Mouse (Mus musculus) liver, postnatal 0 days (tissue): Measurements from ENCODE around the gene Olfr1230. TPM values are rescaled to one million over a fixed set of nuclear protein-coding genes. Genes with fewer than 3 reads are reported as not detected.

ENCODE experiments used
- ATAC-seq: fragments of 200-750 bp; cut with Nextera tagmentation; 2 replicates; pipeline ENCODE4 v1.8.0; 2017; ENCODE audit warnings: mild to moderate bottlenecking, moderate library complexity
- DNase-seq: peaks from one replicate; pipeline ENCODE4 v3.0.0-alpha.2; 2016
- H3K27ac ChIP-seq: fragments of 300-500 bp; sonication (generic); 2 replicates; pipeline ENCODE4 v1.5.1; 2014; ENCODE audit warnings: antibody characterized with exemption, moderate library complexity, mild to moderate bottlenecking, low read depth
- H3K27me3 ChIP-seq: fragments of 300-500 bp; sonication (generic); 2 replicates; pipeline ENCODE4 v1.6.1; 2014; ENCODE audit warnings: low read length, control low read depth, mixed read lengths; ENCODE audit not compliant: insufficient read depth
- H3K36me3 ChIP-seq: fragments of 300-500 bp; sonication (generic); replicated peaks from 2 replicates; pipeline ENCODE4 v1.6.1; 2014; ENCODE audit warnings: mild to moderate bottlenecking, control low read depth, low read length, moderate library complexity, mixed read lengths; ENCODE audit not compliant: insufficient read depth
- H3K4me1 ChIP-seq: fragments of 300-500 bp; sonication (generic); 2 replicates; pipeline ENCODE4 v1.6.1; 2014; ENCODE audit warnings: antibody characterized with exemption, mild to moderate bottlenecking, control low read depth; ENCODE audit not compliant: insufficient read depth
- H3K4me2 ChIP-seq: fragments of 300-500 bp; sonication (generic); 2 replicates; pipeline ENCODE4 v1.6.1; 2014; ENCODE audit warnings: low read depth, mild to moderate bottlenecking, low read length, moderate library complexity, mixed read lengths
- H3K4me3 ChIP-seq: fragments of 300-500 bp; sonication (generic); 2 replicates; pipeline ENCODE4 v1.5.1; 2014; ENCODE audit warnings: low read depth, low read length
- H3K9ac ChIP-seq: fragments of 300-500 bp; sonication (generic); replicated peaks from 2 replicates; pipeline ENCODE4 v1.6.1; 2014; ENCODE audit warnings: mild to moderate bottlenecking, moderate library complexity
- H3K9me3 ChIP-seq: fragments of 300-500 bp; sonication (generic); 2 replicates; pipeline ENCODE4 v1.6.1; 2016; ENCODE audit warnings: mild to moderate bottlenecking, control low read depth, low read length, mixed read lengths
- CTCF ChIP-seq: sonication (generic); IDR thresholded peaks from 2 replicates; pipeline ENCODE4 v1.5.1; 2016; ENCODE audit warnings: antibody characterized with exemption, low read depth
- EP300 ChIP-seq: IDR thresholded peaks from 2 replicates; pipeline ENCODE4 v1.6.1; 2016; ENCODE audit warnings: antibody characterized with exemption, low read depth, mild to moderate bottlenecking
- WGBS: fragments of 180-500 bp; shearing (Covaris S2); extraction: QIAGEN DNeasy Blood & Tissue Kit; methylation state at CpG from one replicate; pipeline ENCODE4 v1.1.7; 2014; ENCODE audit not compliant: insufficient replicate concordance; 5-methylcytosine and 5-hydroxymethylcytosine counted together
- polyA plus RNA-seq: library from polyadenylated mRNA; unstranded; fragments of >200 nt; fragmentation: Nextera tagmentation; extraction: Ambion mirVana; gene quantifications from 2 replicates; pipeline ENCODE4 v1.2.1, GENCODE M21; 2015

Gene Olfr1230
- polyA plus RNA-seq = not detected in 2 replicates

- Histone ChIP-seq H3K27ac (no peak within 1 kb of the TSS), H3K9ac (no peak within 1 kb of the TSS), H3K9me3 (no peaks in the 10 kb centered on the region), H3K4me2 (no peak within 1 kb of the TSS), H3K4me1 (no peaks in the 10 kb centered on the region), H3K27me3 (no peaks in the 10 kb centered on the region), H3K4me3 (no peak within 1 kb of the TSS), H3K36me3 (no peaks in the 10 kb centered on the region)
- 78% methylated on average over 1 of the region's 1 CpGs for WGBS
- ATAC-seq = no peak
- DNase-seq = no peak
- TF ChIP-seq CTCF = no peak
- no peak for TF ChIP-seq EP300
Measured at GRCm38 (mm10) chr2:89297168-89297567, at the start of gene Olfr1230. TSS of gene Olfr1230 (minus strand) at chr2:89297268.

DNA sequence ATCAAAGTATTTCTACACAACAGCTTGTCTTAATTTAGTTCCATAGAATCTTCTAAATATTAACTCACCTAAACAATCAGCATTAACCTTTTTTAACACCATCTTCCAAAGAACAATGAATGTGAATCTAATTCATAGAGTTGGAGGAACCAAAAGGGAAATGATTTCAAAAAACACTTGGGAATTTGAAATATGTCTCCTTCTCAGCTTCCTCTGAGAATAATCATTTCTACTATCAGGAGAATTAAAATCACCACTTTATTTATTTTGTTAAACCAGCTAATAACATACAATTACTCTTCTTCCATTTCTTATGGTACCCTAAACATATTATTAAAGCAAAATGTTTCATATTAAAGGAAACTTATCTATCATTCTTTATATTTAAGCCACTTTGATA, 45.2 kb upstream of the Olfr1230 start, which contains the start of gene Olfr1233:
Gene Olfr1233 (minus strand): TSS at position 101 of the 400 bp plus-strand sequence.
- H3K4me2 ChIP-seq = no peak within 1 kb of the TSS
- H3K27ac ChIP-seq = no peak within 1 kb of the TSS
- TF ChIP-seq CTCF (no peak), EP300 (no peak)
- no peak within 1 kb of the TSS for H3K4me3 ChIP-seq
- DNase-seq (no peak), ATAC-seq (no peak)
- no peak within 1 kb of the TSS for H3K9ac ChIP-seq
- no peaks in the 10 kb centered on the region for H3K4me1 ChIP-seq
- no peaks in the 10 kb centered on the region for H3K27me3 ChIP-seq
- no peaks in the 10 kb centered on the region for H3K9me3 ChIP-seq
- no peaks in the 10 kb centered on the region for H3K36me3 ChIP-seq

DNA sequence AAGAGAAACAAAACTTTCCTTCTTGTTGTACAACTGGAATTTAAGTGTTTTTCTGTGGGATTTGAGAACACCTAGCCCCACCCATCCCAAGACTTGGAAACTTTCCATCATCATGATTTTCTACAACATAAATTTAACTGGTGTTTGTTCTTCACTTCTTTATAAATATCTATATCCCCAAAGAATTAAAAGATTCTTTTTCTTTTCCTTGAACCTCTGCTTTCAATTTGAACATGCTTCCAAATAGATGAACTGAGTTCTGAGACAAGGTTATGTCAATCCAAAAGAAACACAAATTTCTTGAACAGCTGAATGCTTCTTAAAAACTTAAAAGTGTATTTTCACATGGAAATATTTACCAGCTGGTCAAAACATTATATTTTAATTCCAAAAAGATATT, 32.5 kb upstream of the Olfr1230 start, which contains the start of gene Olfr1232:
Gene Olfr1232 (minus strand): TSS at position 101 of the 400 bp plus-strand sequence.
- Histone ChIP-seq H3K27me3 (no peaks in the 10 kb centered on the region), H3K27ac (no peak within 1 kb of the TSS), H3K36me3 (no peaks in the 10 kb centered on the region), H3K4me1 (no peaks in the 10 kb centered on the region), H3K9ac (no peak within 1 kb of the TSS), H3K4me3 (no peak within 1 kb of the TSS), H3K9me3 (no peaks in the 10 kb centered on the region), H3K4me2 (no peak within 1 kb of the TSS)
- DNase-seq (no peak), ATAC-seq (no peak)
- TF ChIP-seq EP300 (no peak), CTCF (no peak)

GRCm38 (mm10) chr2:89306974-89307373, 9.9 kb upstream of the Olfr1230 start, which contains the start of gene Olfr1231:
TSS of gene Olfr1231 (minus strand) at chr2:89307074.
- Histone ChIP-seq H3K4me1 (no peaks in the 10 kb centered on the region), H3K4me3 (no peak within 1 kb of the TSS), H3K4me2 (no peak within 1 kb of the TSS), H3K27me3 (no peaks in the 10 kb centered on the region), H3K9me3 (no peaks in the 10 kb centered on the region), H3K27ac (no peak within 1 kb of the TSS), H3K36me3 (no peaks in the 10 kb centered on the region), H3K9ac (no peak within 1 kb of the TSS)
- ATAC-seq (no peak), DNase-seq (no peak)
- WGBS = 62% methylated on average over 2 of the region's 2 CpGs
- TF ChIP-seq EP300 (no peak), CTCF (no peak)

DNA sequence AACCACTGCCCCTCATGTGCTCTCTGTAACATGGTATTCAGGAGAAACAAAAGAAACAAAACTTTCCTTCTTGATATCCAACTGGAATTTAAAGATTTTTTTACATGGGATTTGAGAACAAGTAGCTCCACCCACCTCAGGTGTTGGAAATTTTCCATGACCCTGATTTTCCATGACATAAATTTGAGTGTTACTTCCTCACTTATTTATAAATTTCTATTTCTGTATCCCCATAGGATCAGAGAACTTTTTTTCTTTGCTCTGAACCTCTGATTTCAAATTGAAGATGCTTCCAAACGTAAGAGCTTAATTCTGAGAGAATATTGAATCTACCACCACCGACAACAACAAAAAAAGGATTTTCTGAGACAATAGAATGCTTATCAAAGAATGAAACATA, 9.2 kb downstream of the Olfr1230 start, which contains the start of gene Olfr1229:
Gene Olfr1229 (minus strand): TSS at position 101 of the 400 bp plus-strand sequence.
- ATAC-seq = no peak
- no peaks in the 10 kb centered on the region for H3K9me3 ChIP-seq

DNA sequence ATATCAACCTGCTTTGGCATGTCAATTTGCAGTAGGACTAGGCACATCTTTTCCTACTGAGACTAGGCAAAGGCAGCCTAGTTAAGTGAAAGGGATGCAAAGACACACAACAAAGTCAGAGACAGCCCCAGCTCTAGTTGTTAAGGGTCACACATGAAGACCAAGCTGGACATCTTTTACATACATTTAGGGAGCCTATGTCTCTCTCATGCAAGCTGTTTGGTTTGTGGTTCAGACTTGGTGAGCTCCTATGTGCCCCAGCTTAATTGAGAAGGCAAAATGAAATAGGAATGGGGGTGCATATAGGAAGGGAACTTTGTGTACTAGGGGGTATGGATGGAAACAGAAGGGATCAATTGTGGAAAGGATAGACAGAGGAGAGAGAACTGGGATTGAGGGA, 43.1 kb downstream of the Olfr1230 start, which contains the start of gene Olfr1228:
Gene Olfr1228 (minus strand): TSS at position 101 of the 400 bp plus-strand sequence.
- no peak for DNase-seq
- H3K4me3 ChIP-seq = no peak within 1 kb of the TSS
- no peak within 1 kb of the TSS for H3K9ac ChIP-seq
- H3K27ac ChIP-seq = no peak within 1 kb of the TSS
- no peaks in the 10 kb centered on the region for H3K4me1 ChIP-seq
- ATAC-seq = no peak
- TF ChIP-seq CTCF (no peak), EP300 (no peak)
- H3K36me3 ChIP-seq = no peaks in the 10 kb centered on the region
- no peak within 1 kb of the TSS for H3K4me2 ChIP-seq
- H3K27me3 ChIP-seq = no peaks in the 10 kb centered on the region
- no peaks in the 10 kb centered on the region for H3K9me3 ChIP-seq

More for the DNA sequence above, 9.2 kb downstream of the Olfr1230 start, which contains the start of gene Olfr1229:
- no peak within 1 kb of the TSS for H3K4me2 ChIP-seq
- no peak within 1 kb of the TSS for H3K27ac ChIP-seq
- no peak within 1 kb of the TSS for H3K4me3 ChIP-seq
- H3K9ac ChIP-seq = no peak within 1 kb of the TSS
- 59% methylated on average over 2 of the region's 2 CpGs for WGBS
- H3K4me1 ChIP-seq = no peaks in the 10 kb centered on the region
- no peaks in the 10 kb centered on the region for H3K27me3 ChIP-seq
- H3K36me3 ChIP-seq = no peaks in the 10 kb centered on the region
- TF ChIP-seq EP300 = no peak
- no peak for DNase-seq

Other genes with a start within 250 kb of the Olfr1230 start
- gene Olfr1218, start 236.1 kb downstream of the Olfr1230 start, polyA plus RNA-seq = not detected in 2 replicates
- not detected in 2 replicates for gene Olfr1219, start 213.8 kb downstream of the Olfr1230 start, polyA plus RNA-seq
- gene Olfr1220, start 190.4 kb downstream of the Olfr1230 start, polyA plus RNA-seq = not detected in 2 replicates
- gene Olfr1221, start 180.0 kb downstream of the Olfr1230 start, polyA plus RNA-seq = not detected in 2 replicates
- gene Olfr1222, start 164.2 kb downstream of the Olfr1230 start, polyA plus RNA-seq = not detected in 2 replicates
- not detected in 2 replicates for gene Olfr1223, start 145.7 kb downstream of the Olfr1230 start, polyA plus RNA-seq
- gene Olfr1224-ps1, start 133.2 kb downstream of the Olfr1230 start, polyA plus RNA-seq = not detected in 2 replicates
- gene Olfr1225, start 122.6 kb downstream of the Olfr1230 start, polyA plus RNA-seq = not detected in 2 replicates
- not detected in 2 replicates for gene Olfr1226, start 97.2 kb downstream of the Olfr1230 start, polyA plus RNA-seq
- not detected in 2 replicates for gene Olfr1228, start 43.2 kb downstream of the Olfr1230 start, polyA plus RNA-seq
- not detected in 2 replicates for gene Olfr1229, start 9.3 kb downstream of the Olfr1230 start, polyA plus RNA-seq
- not detected in 2 replicates for gene Olfr1231, start 9.8 kb upstream of the Olfr1230 start, polyA plus RNA-seq
- not detected in 2 replicates for gene Olfr1232, start 32.4 kb upstream of the Olfr1230 start, polyA plus RNA-seq
- gene Olfr1233, start 45.1 kb upstream of the Olfr1230 start, polyA plus RNA-seq = not detected in 2 replicates
- gene Olfr1234, start 67.6 kb upstream of the Olfr1230 start, polyA plus RNA-seq = not detected in 2 replicates
- not detected in 2 replicates for gene Olfr1238, start 112.4 kb upstream of the Olfr1230 start, polyA plus RNA-seq
- not detected in 2 replicates for gene Olfr1239, start 123.1 kb upstream of the Olfr1230 start, polyA plus RNA-seq
- gene Olfr1240, start 145.7 kb upstream of the Olfr1230 start, polyA plus RNA-seq = not detected in 2 replicates
- gene Olfr1241, start 189.9 kb upstream of the Olfr1230 start, polyA plus RNA-seq = not detected in 2 replicates
- gene Olfr1242, start 201.1 kb upstream of the Olfr1230 start, polyA plus RNA-seq = not detected in 2 replicates
- gene Olfr1243, start 234.2 kb upstream of the Olfr1230 start, polyA plus RNA-seq = not detected in 2 replicates